In the genomic region with DNA sequence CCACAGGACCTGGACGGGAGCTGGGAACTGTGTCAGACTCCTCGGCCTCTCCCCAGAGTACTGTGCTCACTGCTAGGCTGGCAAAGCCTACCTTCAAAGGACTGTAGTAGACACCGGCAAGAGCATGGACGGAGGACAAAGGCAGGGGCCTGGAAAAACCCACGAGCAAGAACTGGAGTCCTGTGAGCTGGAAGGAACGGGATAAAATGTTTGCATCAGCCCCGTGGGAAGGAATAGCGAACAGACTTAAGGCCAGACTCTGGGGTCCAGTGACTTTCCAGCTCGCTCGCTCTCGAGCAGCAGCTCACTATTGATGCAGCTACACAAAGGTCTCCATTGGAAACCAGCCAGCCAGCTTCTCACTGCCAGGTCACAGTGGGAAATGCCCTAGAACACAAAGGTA, we compare ENCODE assay signal across 11 mouse cellular contexts. TPM values are rescaled to one million over a fixed set of nuclear protein-coding genes. Genes with fewer than 3 reads are reported as not detected.
DNase-seq lines count a peak whose midpoint lies in the region; ATAC-seq and TF ChIP-seq lines count a peak whose summit lies in the region.
"Had no signal": no experiment of that assay in that cellular context is flagged by ENCODE, and none has a peak within 500 bp of the region (broad histone marks: within the 10 kb centered on the region; RNA-seq: fewer than 3 reads in every experiment).

No protein-coding gene starts in this region.

- H3K4me2 ChIP-seq in forebrain, embryonic 15.5 days (replicated peaks): peak overlapping the region; percentile 31
- H3K4me2 ChIP-seq in midbrain, embryonic 13.5 days (replicated peaks): peak overlapping the region; percentile 42

- TF ChIP-seq CTCF in lung, adult 2 months (IDR thresholded peaks at IDR 0.05; ENCODE audit: insufficient read depth, low read length): no peak

- no peak for TF ChIP-seq POLR2A in lung, adult 2 months (IDR thresholded peaks at IDR 0.05; ENCODE audit: borderline replicate concordance, extremely low read depth, low read depth, low read length)

- H3K4me3 ChIP-seq in forebrain, embryonic 15.5 days: no peak overlapping the region
- H3K4me3 ChIP-seq in midbrain, embryonic 13.5 days (replicated peaks): peak overlapping the region; percentile 16
- H3K4me3 ChIP-seq in lung, adult 2 months (replicated peaks; ENCODE audit: extremely low read depth, low read depth, low read length): no peak overlapping the region

- H3K4me1 ChIP-seq in forebrain, embryonic 15.5 days: peaks cover 23% of the 10 kb centered on the region
- peaks cover 35% of the 10 kb centered on the region for H3K4me1 ChIP-seq in midbrain, embryonic 13.5 days (replicated peaks)
- H3K4me1 ChIP-seq in lung, adult 2 months (ENCODE audit: control insufficient read depth, insufficient read depth, low read length): no peaks in the 10 kb centered on the region

- H3K9me3 ChIP-seq in forebrain, embryonic 15.5 days: no peaks in the 10 kb centered on the region
- H3K9me3 ChIP-seq in midbrain, embryonic 13.5 days: no peaks in the 10 kb centered on the region

- WGBS in forebrain, embryonic 15.5 days: 6% methylated on average over 11 of the region's 11 CpGs
- 4% methylated on average over 11 of the region's 11 CpGs for WGBS in midbrain, embryonic 13.5 days
- WGBS in lung, adult 2 months: 68% methylated on average over 11 of the region's 11 CpGs

- 0 out of 2 replicates have a peak overlapping the region, but pooled peaks have one; percentile 15 for H3K9ac ChIP-seq in forebrain, embryonic 15.5 days (replicated peaks)
- peak overlapping the region; percentile 53; the same call in 1 of the 2 replicates for H3K9ac ChIP-seq in midbrain, embryonic 13.5 days (replicated peaks)

- no peaks in the 10 kb centered on the region for H3K36me3 ChIP-seq in forebrain, embryonic 15.5 days
- no peaks in the 10 kb centered on the region for H3K36me3 ChIP-seq in midbrain, embryonic 13.5 days
- H3K36me3 ChIP-seq: G1E had no signal

- DNase-seq in cerebellum, adult 9-11 months: peak; percentile 75
- DNase-seq in T-cell, adult 2 months (ENCODE audit: low spot score): no peak
- no peak for DNase-seq in lung, adult 2 months
- DNase-seq: spleen, adult 18-20 months had no signal

- no peaks in the 10 kb centered on the region for H3K27me3 ChIP-seq in forebrain, embryonic 15.5 days
- H3K27me3 ChIP-seq in midbrain, embryonic 13.5 days: no peaks in the 10 kb centered on the region

- peak; percentile 65; the same call in 1 of the 2 replicates for ATAC-seq in cerebellum, adult (ENCODE audit: insufficient number of reproducible peaks, low FRiP score, low TSS enrichment)
- ATAC-seq in forebrain, embryonic 15.5 days (replicated peaks): peak; percentile 73
- ATAC-seq in midbrain, embryonic 13.5 days: peak; percentile 75
- no peak for ATAC-seq in erythroblast, adult 5-6 weeks (replicated peaks; ENCODE audit: low FRiP score, poor library complexity, severe bottlenecking)
- no peak for ATAC-seq in granulocyte monocyte progenitor cell, adult 5-6 weeks (replicated peaks; ENCODE audit: poor library complexity, severe bottlenecking)

- peak overlapping the region; percentile 78 for H3K27ac ChIP-seq in forebrain, embryonic 15.5 days (replicated peaks)
- H3K27ac ChIP-seq in midbrain, embryonic 13.5 days: peak overlapping the region; percentile 89

RNA-seq across cellular contexts. Expression of a gene that starts 34.0 kb away (rescaled TPM):
- 2,106 and 2,212 TPM in 2 replicates for polyA plus RNA-seq in forebrain, embryonic 15.5 days (2015; fragmentation: Nextera tagmentation; extraction: Ambion mirVana)
- 1,917 and 2,038 TPM in 2 replicates for polyA plus RNA-seq in midbrain, embryonic 13.5 days (2015; fragmentation: Nextera tagmentation; extraction: Ambion mirVana)
- 7.5 and 9.2 TPM in 2 replicates for polyA plus RNA-seq in lung, adult 2 months (2012; rRNA removed)
- total RNA-seq in erythroblast, adult 5-6 weeks (2015; ENCODE audit: low replicate concordance): 0.63 TPM in 1 of 2 replicates, not detected in the other
- not detected in 2 replicates for total RNA-seq in erythroblast, adult 5-6 weeks (2017; ENCODE audit: low replicate concordance)
- not detected in 2 replicates for total RNA-seq in granulocyte monocyte progenitor cell, adult 5-6 weeks (2014; fragmentation: Nextera tagmentation)
- not detected in 2 replicates for total RNA-seq in granulocyte monocyte progenitor cell, adult 5-6 weeks (2017)
- total RNA-seq: hematopoietic stem cell, adult 5-6 weeks had no signal
- polyA plus RNA-seq: G1E had no signal

Comparison
In these comparisons a context has a peak if more than half of its experiments do, and no peak if none do; other contexts are left out.
1. ATAC-seq: peak in cerebellum, adult (single experiment), forebrain, embryonic 15.5 days (single experiment) and midbrain, embryonic 13.5 days (single experiment); none in erythroblast, adult 5-6 weeks (single experiment) and granulocyte monocyte progenitor cell, adult 5-6 weeks (single experiment).
2. RNA of a gene that starts 34.0 kb away (polyA plus RNA-seq): 2,106 to 2,212 TPM in forebrain, embryonic 15.5 days and 1,917 to 2,038 TPM in midbrain, embryonic 13.5 days; 7.5 to 9.2 TPM in lung, adult 2 months; every median in the first group is over 100 times any median in the second.